Mouse (Mus musculus): ENCODE measurements around the gene Pde4d.

Gene Pde4d

DNA sequence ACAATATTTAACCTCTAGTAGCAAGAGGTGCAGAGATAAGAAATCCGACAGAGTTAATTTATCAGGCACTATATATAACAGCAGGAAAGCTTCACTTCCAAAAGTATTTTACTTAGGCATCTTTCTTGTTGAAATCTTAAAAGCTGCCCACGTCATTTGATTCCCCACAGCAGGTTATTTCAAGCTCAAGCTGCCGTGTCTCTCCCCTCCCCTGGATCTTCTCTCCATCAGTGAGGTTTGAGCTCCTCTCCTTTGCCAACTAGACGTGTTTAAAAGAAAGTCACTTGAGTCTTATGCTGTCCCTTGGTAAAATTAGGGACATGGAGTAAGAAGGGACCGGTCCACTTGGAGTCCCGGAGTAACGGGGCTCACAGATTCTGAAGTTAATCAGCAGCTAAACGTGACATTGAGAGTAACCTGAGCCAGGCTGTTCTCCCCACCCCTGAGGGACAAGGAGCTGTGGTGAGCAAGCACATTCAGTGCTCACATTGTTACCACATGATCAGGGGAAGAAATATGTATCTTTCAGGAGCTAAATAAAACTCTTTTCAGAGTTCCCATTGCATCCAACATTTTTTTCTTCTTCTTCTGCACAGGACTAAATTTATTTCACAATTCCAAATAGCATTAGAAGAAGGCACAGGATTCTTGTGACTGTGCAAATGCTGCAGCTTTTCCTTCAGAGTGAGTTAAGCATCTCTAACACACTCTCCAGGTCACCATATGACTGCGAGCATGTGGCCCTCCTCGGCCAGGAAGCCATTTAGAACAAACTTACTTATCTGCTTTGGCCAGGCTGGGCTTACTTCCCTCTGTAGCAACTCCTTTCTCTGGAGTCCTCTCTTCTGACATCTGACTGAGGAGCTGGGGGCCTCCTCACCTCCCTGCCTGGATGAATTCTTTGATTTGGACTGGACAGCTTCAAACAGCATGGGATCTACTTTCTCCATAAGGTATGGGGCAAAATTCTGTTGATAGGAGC is at the start of gene Pde4d:
Pde4d (plus strand) TSS at position 833 of the 982 bp plus-strand sequence.
- DNase-seq (ENCODE audit: low read depth): no peak

- DNase-seq (ENCODE audit: low read depth): no peak
Measured at GRCm38 (mm10) chr13:108403197-108403596, 46.6 kb upstream of the Pde4d start.

GRCm38 (mm10) chr13:108404372-108404771 is 45.4 kb upstream of the Pde4d start:
- DNase-seq (ENCODE audit: low read depth): no peak

GRCm38 (mm10) chr13:108415464-108415863 is 34.3 kb upstream of the Pde4d start:
- DNase-seq (ENCODE audit: low read depth): no peak

GRCm38 (mm10) chr13:108418741-108419507 is 30.8 kb upstream of the Pde4d start:
- no peak for DNase-seq (ENCODE audit: low read depth)

GRCm38 (mm10) chr13:108426322-108426721 is 23.4 kb upstream of the Pde4d start:
- DNase-seq (ENCODE audit: low read depth): no peak

DNA sequence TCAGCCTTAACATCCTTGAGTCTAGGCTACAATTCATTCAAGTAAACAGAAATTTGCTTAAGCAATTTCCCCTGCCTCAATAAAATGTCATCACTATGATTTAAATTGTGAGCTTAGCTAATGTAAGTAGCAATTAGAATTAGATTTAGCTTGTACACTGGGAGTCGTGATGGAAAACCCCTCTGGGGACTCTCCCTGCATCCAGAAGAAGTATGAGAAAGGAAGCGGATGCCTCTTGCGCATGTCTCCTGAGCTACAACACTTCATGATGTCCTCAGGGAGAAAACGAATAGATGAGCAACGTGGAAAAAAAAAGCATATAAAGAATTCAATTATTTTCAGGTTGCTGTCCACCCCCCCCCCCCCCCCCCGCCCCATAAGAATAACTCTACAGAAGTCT is 20.9 kb upstream of the Pde4d start:
- no peak for DNase-seq (ENCODE audit: low read depth)

- DNase-seq (ENCODE audit: low read depth): no peak
Measured at GRCm38 (mm10) chr13:108429623-108430022, 20.1 kb upstream of the Pde4d start.

- DNase-seq (ENCODE audit: low read depth): no peak
Measured at GRCm38 (mm10) chr13:108431776-108432175, 18.0 kb upstream of the Pde4d start.

GRCm38 (mm10) chr13:108435687-108436086 is 14.1 kb upstream of the Pde4d start:
- DNase-seq (ENCODE audit: low read depth): no peak

GRCm38 (mm10) chr13:108437424-108437823 is 12.3 kb upstream of the Pde4d start:
- no peak for DNase-seq (ENCODE audit: low read depth)

GRCm38 (mm10) chr13:108439012-108439411 is 10.7 kb upstream of the Pde4d start:
- no peak for DNase-seq (ENCODE audit: low read depth)

DNA sequence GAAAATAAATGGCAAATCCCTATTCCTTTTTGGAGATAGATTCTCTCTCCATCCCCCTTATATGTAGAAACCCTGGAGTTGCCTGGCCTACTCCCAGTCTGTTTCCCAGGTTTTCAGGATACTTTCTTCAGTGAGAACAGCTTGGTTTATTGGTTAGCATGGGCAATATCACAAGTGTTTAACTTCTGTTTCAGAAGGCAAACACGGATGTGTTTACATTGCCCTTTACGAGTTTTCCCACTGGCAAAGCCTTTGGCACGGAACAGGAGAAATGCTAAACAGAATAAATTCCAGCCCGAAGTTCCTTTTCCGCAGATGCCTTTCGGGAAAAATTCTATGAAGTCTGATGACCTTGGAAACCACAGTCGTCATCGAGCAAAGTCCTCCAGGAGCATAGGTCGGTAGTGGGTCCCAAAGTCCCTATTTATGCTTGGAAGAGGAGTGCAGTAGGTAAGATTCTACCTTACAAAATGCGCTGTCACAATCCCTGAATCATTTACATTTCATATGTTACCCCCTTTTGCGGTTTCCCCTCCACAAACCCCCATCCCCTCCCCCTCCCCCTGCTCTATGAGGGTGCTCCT is 1.3 kb upstream of the Pde4d start:
- no peak for DNase-seq (ENCODE audit: low read depth)

DNA sequence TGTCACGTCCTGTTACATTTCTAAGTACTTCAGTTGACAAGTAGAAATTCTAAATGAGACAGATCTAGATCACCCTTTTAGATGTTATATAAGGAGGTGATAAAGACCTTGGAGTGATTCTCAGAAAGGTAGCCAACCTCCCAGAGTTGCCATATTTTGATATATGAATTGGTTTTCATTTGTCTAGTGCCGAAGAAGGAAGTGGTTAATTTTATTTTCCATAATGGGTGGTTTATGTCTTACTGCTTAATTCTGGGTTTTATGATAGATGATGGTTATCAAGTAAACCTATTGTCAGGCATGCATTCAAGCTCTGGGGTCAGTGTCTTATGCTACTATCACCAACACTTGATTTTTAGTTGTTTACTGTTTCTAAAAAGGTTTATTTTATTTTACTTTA is 1.4 kb downstream of the Pde4d start:
- no peak for DNase-seq (ENCODE audit: low read depth)

- no peak for DNase-seq (ENCODE audit: low read depth)
Measured at GRCm38 (mm10) chr13:108453064-108453919, 3.5 kb downstream of the Pde4d start.

- DNase-seq (ENCODE audit: low read depth): no peak
Measured at GRCm38 (mm10) chr13:108462518-108462917, 12.8 kb downstream of the Pde4d start.

DNA sequence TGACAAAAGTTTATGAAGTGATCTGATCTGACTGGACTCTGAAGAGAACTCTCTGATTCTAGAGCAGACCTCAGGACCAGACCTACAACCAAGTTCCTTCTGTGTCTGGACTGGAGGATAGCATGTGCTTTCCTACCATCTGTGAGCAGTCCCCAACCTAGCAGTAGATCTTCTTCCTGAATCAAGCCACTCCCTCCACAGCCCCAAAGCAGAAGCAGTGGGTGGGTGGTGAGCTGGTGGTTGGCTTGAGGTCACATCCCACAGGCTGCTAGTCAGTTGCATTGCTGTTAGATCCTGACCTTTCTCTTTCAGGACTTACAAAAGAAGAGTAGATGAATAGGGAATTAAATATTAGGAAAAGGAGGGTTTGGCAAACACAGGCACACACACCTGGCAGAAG is 16.0 kb downstream of the Pde4d start:
- no peak for DNase-seq (ENCODE audit: low read depth)

- no peak for DNase-seq (ENCODE audit: low read depth)
Measured at GRCm38 (mm10) chr13:108467046-108467445, 17.3 kb downstream of the Pde4d start.

- DNase-seq (ENCODE audit: low read depth): no peak
Measured at GRCm38 (mm10) chr13:108480451-108480850, 30.7 kb downstream of the Pde4d start.

- no peak for DNase-seq (ENCODE audit: low read depth)
Measured at GRCm38 (mm10) chr13:108485036-108485435, 35.3 kb downstream of the Pde4d start.

GRCm38 (mm10) chr13:108487066-108487465 is 37.3 kb downstream of the Pde4d start:
- DNase-seq (ENCODE audit: low read depth): no peak

DNA sequence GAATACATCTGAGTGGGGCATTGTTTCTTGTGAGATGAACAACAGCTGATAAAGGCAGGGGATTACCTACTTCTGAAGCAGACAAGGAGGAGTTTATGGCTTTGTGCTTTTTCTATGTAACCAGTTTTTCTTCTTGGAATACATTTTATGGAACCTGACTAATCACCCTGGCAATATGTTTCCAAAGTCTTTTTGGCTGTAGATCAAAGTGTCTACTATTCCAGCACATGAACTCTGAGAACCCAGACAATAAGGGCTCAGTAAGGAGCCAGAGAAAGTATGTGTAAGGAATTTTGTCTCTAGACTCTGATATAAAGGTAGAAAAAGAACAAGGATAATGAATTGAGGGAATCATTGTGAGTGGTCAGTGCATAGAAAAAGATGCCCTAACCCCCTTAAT is 40.1 kb downstream of the Pde4d start:
- no peak for DNase-seq (ENCODE audit: low read depth)
